Mouse (Mus musculus) stomach, postnatal 0 days (tissue): ENCODE data around the gene Nek7. TPM values are rescaled to one million over a fixed set of nuclear protein-coding genes. Genes with fewer than 3 reads are reported as not detected.

ENCODE experiments used
- ATAC-seq: fragments of 200-750 bp; cut with Nextera tagmentation; 2 replicates; pipeline ENCODE4 v1.8.0; 2017; ENCODE audit not compliant: low FRiP score, low TSS enrichment
- DNase-seq: peaks from one replicate; pipeline ENCODE4 v3.0.0-alpha.2; 2016; ENCODE audit warnings: low spot score
- H3K27ac ChIP-seq: fragments of 300-500 bp; sonication (generic); replicated peaks from 2 replicates; pipeline ENCODE4 v1.5.1; 2014; ENCODE audit warnings: mild to moderate bottlenecking, control low read depth
- H3K27me3 ChIP-seq: fragments of 300-500 bp; sonication (generic); 2 replicates; pipeline ENCODE4 v1.6.1; 2014; ENCODE audit warnings: low read length; ENCODE audit not compliant: control insufficient read depth, insufficient read depth
- H3K36me3 ChIP-seq: fragments of 300-500 bp; sonication (generic); 2 replicates; pipeline ENCODE4 v1.6.1; 2014; ENCODE audit warnings: low read length, mixed read lengths; ENCODE audit not compliant: control insufficient read depth, insufficient read depth
- H3K4me1 ChIP-seq: fragments of 300-500 bp; sonication (generic); replicated peaks from 2 replicates; pipeline ENCODE4 v1.6.1; 2014; ENCODE audit warnings: antibody characterized with exemption; ENCODE audit not compliant: control insufficient read depth, insufficient read depth
- H3K4me2 ChIP-seq: fragments of 300-500 bp; sonication (generic); replicated peaks from 2 replicates; pipeline ENCODE4 v1.6.1; 2014; ENCODE audit warnings: low read depth, mild to moderate bottlenecking, control low read depth, moderate library complexity
- H3K4me3 ChIP-seq: fragments of 300-500 bp; sonication (generic); 2 replicates; pipeline ENCODE4 v1.5.1; 2014; ENCODE audit warnings: low read depth, low read length, control low read depth
- H3K9ac ChIP-seq: fragments of 300-500 bp; sonication (generic); 2 replicates; pipeline ENCODE4 v1.6.1; 2014; ENCODE audit warnings: mild to moderate bottlenecking, low read length, control low read depth, mixed read lengths
- H3K9me3 ChIP-seq: fragments of 300-500 bp; sonication (generic); 2 replicates; pipeline ENCODE4 v1.6.1; 2016; ENCODE audit warnings: low read length; ENCODE audit not compliant: control insufficient read depth
- CTCF ChIP-seq: IDR thresholded peaks from 2 replicates; pipeline ENCODE4 v1.5.1; 2016; ENCODE audit warnings: antibody characterized with exemption, low read depth, mild to moderate bottlenecking, moderate library complexity
- EP300 ChIP-seq: optimal IDR thresholded peaks from 2 replicates; pipeline ENCODE3; 2016; ENCODE audit warnings: antibody characterized with exemption
- WGBS: fragments of 180-500 bp; shearing (Covaris S2); extraction: QIAGEN DNeasy Blood & Tissue Kit; methylation state at CpG from one replicate; pipeline ENCODE4 v1.1.7; 2014; 5-methylcytosine and 5-hydroxymethylcytosine counted together
- polyA plus RNA-seq: library from polyadenylated mRNA; unstranded; fragments of >200 nt; fragmentation: Nextera tagmentation; extraction: Ambion mirVana; gene quantifications from 2 replicates; pipeline ENCODE4 v1.2.1, GENCODE M21; 2015

Gene Nek7
- polyA plus RNA-seq, 1 experiment from 2014 or later: 40.0 TPM

DNA sequence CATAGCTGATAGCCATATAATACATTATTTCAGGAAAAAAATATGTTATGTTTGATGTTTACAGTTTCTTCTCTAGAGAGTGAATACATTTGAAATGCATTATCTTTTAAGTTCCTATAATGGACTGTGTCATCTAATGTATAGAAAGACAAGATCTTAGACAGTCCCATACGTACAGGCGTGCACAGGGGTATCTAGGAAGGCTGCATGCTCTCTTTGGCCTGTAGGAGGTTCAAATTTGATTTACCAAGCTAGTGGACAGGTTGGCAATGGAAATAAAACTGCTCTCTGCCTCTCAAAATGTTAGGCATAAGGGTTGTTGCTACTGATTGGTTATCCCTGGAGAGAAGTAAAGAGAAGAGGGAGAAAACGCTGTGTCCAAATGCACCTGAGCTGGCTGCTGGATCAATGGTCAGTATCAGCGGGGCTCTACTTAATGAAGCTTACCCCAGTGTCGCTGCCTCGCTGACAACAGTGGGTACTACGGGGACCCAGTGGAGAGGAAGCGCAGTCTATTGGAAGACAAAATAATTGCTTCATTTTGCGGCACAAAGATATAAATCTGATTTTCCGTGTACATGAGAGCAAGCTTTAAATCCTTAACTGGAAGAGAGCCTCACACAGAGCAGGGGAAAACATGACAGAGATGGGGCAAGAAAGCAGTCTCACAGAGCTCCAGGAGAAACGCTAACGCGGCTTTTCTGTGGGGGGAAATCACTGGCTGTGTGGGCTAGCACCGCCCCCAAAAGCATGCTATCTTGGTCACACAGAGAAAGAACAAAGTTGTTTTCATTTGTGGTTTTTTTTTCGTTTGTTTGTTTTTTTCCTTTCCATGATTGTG, 171.1 kb downstream of the Nek7 start:
- ATAC-seq (no peak), DNase-seq (no peak)
- H3K4me2 ChIP-seq: no peak overlapping the region
- H3K4me3 ChIP-seq: no peak overlapping the region
- TF ChIP-seq CTCF: no peak
- TF ChIP-seq EP300: no peak
- no peaks in the 10 kb centered on the region for H3K9me3 ChIP-seq
- H3K36me3 ChIP-seq: no peaks in the 10 kb centered on the region
- no peak overlapping the region for H3K27ac ChIP-seq
- H3K4me1 ChIP-seq: no peaks in the 10 kb centered on the region
- H3K9ac ChIP-seq: no peak overlapping the region
- 50% methylated on average over 15 of the region's 15 CpGs for WGBS
- H3K27me3 ChIP-seq: no peaks in the 10 kb centered on the region

- Histone ChIP-seq H3K9ac (no peak overlapping the region), H3K36me3 (no peaks in the 10 kb centered on the region), H3K27ac (no peak overlapping the region), H3K4me3 (no peak overlapping the region), H3K4me1 (no peaks in the 10 kb centered on the region), H3K9me3 (no peaks in the 10 kb centered on the region), H3K4me2 (no peak overlapping the region), H3K27me3 (no peaks in the 10 kb centered on the region)
- 66% methylated on average over 1 of the region's 1 CpGs for WGBS
- ATAC-seq (no peak), DNase-seq (no peak)
- TF ChIP-seq EP300: no peak
- TF ChIP-seq CTCF: no peak
These were observed 173.1 kb downstream of the Nek7 start for GRCm38 (mm10) chr1:138446846-138447245.

Other genes starting within 250 kb of the Nek7 start
- gene Lhx9, start 228.4 kb upstream of the Nek7 start, polyA plus RNA-seq: 0.13 and 0.15 TPM in 2 replicates
- gene 2310009B15Rik, start 236.7 kb upstream of the Nek7 start, polyA plus RNA-seq: 50.6 and 52.8 TPM in 2 replicates